Mouse (Mus musculus) myocyte (in vitro differentiated cells): ENCODE data around the gene Fgl2. TPM values are rescaled to one million over a fixed set of nuclear protein-coding genes. Genes with fewer than 3 reads are reported as not detected.

ENCODE experiments used
- H3K27me3 ChIP-seq: one replicate; pipeline ENCODE4 v1.6.1; 2011; ENCODE audit not compliant: control insufficient read depth, insufficient read depth, insufficient read length
- H3K36me3 ChIP-seq: one replicate; pipeline ENCODE4 v1.6.1; 2011; ENCODE audit not compliant: control insufficient read depth, insufficient read depth
- H3K4me2 ChIP-seq: one replicate; pipeline ENCODE4 v1.6.1; 2011; ENCODE audit warnings: low read depth, control low read depth
- H3K4me3 ChIP-seq: one replicate; pipeline ENCODE4 v1.5.1; 2011; ENCODE audit warnings: mild to moderate bottlenecking, control low read depth, moderate library complexity
- H3K79me2 ChIP-seq: one replicate; pipeline ENCODE4 v1.6.1; 2011; ENCODE audit not compliant: control insufficient read depth, insufficient read depth
- H3ac ChIP-seq: one replicate; pipeline ENCODE4 v1.6.1; 2011; ENCODE audit not compliant: control insufficient read depth, insufficient read length
- CEBPB ChIP-seq: IDR thresholded peaks from 2 replicates; pipeline ENCODE4 v1.6.1; 2011; ENCODE audit warnings: mild to moderate bottlenecking, moderate library complexity; ENCODE audit not compliant: poor library complexity, insufficient read depth, severe bottlenecking
- E2F4 ChIP-seq: IDR thresholded peaks from one replicate; pipeline ENCODE4 v1.6.1; 2011; ENCODE audit warnings: mild to moderate bottlenecking, control low read depth, moderate library complexity; ENCODE audit not compliant: insufficient read depth
- MAX ChIP-seq: IDR thresholded peaks from one replicate; pipeline ENCODE4 v1.6.1; 2011; ENCODE audit warnings: low read depth, mild to moderate bottlenecking, control low read depth
- MYOD1 ChIP-seq, 3 experiments: IDR thresholded peaks; one replicate each; pipeline ENCODE4 v1.6.1; 2011; ENCODE audit warnings: control low read depth in 2 of 3, low read depth in 2 of 3, mild to moderate bottlenecking in 2 of 3, moderate library complexity in 1 of 3; ENCODE audit not compliant: insufficient read length in 2 of 3, control insufficient read depth in 1 of 3
- MYOG ChIP-seq, 3 experiments: IDR thresholded peaks; one replicate each; pipeline ENCODE4 v1.6.1; 2011; ENCODE audit warnings: control low read depth in 2 of 3, low read depth in 2 of 3, mild to moderate bottlenecking in 2 of 3; ENCODE audit not compliant: insufficient read length in 2 of 3, control insufficient read depth in 1 of 3, insufficient read depth in 1 of 3
- POLR2A ChIP-seq: IDR thresholded peaks from one replicate; pipeline ENCODE4 v1.6.1; 2011; ENCODE audit warnings: low read depth, mild to moderate bottlenecking, control low read depth, moderate library complexity; ENCODE audit not compliant: insufficient read length
- POLR2AphosphoS2 ChIP-seq: IDR thresholded peaks from one replicate; pipeline ENCODE4 v1.6.1; 2011; ENCODE audit warnings: low read depth, control low read depth; ENCODE audit not compliant: insufficient read length
- REST ChIP-seq: IDR thresholded peaks from one replicate; pipeline ENCODE4 v1.6.1; 2011; ENCODE audit warnings: mild to moderate bottlenecking, control low read depth, moderate library complexity; ENCODE audit not compliant: insufficient read depth, insufficient read length
- SRF ChIP-seq: IDR thresholded peaks from one replicate; pipeline ENCODE4 v1.6.1; 2011; ENCODE audit warnings: low read depth; ENCODE audit not compliant: control insufficient read depth, insufficient read length
- TCF12 ChIP-seq: IDR thresholded peaks from one replicate; pipeline ENCODE4 v1.6.1; 2011; ENCODE audit warnings: mild to moderate bottlenecking, control low read depth; ENCODE audit not compliant: poor library complexity, insufficient read depth, severe bottlenecking
- TCF3 ChIP-seq: IDR thresholded peaks from one replicate; pipeline ENCODE4 v1.6.1; 2011; ENCODE audit warnings: low read depth, control low read depth; ENCODE audit not compliant: insufficient read length
- USF1 ChIP-seq: IDR thresholded peaks from one replicate; pipeline ENCODE4 v1.6.1; 2011; ENCODE audit warnings: low read depth, mild to moderate bottlenecking, control low read depth, moderate library complexity
- polyA plus RNA-seq: library from polyadenylated mRNA; unstranded; fragments of >200 nt; fragmentation: generic; extraction: Trizol; gene quantifications from one replicate; pipeline ENCODE4 v1.2.1, GENCODE M21; 2012; ENCODE audit warnings: missing spikeins

Gene Fgl2
- polyA plus RNA-seq, 1 experiment, result 0.04 TPM

DNA sequence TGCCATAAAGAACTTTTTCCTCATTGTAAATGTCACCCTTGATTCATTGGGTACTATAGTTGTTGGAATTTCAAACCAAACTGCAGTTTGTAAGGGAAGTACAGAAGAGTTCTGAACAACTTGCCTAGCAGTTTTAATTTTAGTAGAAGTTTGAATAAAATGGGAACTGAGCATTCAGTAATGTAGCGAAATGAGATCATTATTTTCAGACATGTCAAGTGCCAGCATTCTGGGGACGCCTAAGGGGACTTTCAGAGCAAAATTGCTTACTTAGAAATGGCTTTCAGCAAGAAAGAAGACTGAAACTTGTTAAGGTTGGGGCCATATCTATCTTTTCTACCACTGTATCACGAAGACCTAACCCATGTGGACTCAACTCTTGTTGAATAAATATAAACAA is 13.8 kb upstream of the Fgl2 start:
- no peak overlapping the region for H3K4me2 ChIP-seq
- TF ChIP-seq MYOG (IDR thresholded peaks at IDR 0.05; ENCODE audit: control insufficient read depth in 1 of 3, insufficient read depth in 1 of 3, insufficient read length in 2 of 3, low read depth in 2 of 3) (no peak), POLR2A (no peak), USF1 (no peak), TCF3 (no peak), CEBPB (no peak), POLR2AphosphoS2 (no peak), REST (no peak), E2F4 (no peak), MAX (no peak), SRF (no peak), TCF12 (no peak), MYOD1 (IDR thresholded peaks at IDR 0.05; ENCODE audit: control insufficient read depth in 1 of 3, insufficient read length in 2 of 3, low read depth in 2 of 3) (no peak)
- no peaks in the 10 kb centered on the region for H3K79me2 ChIP-seq
- H3ac ChIP-seq, result no peak overlapping the region
- no peak overlapping the region for H3K4me3 ChIP-seq
- no peaks in the 10 kb centered on the region for H3K36me3 ChIP-seq
- H3K27me3 ChIP-seq, result no peaks in the 10 kb centered on the region

DNA sequence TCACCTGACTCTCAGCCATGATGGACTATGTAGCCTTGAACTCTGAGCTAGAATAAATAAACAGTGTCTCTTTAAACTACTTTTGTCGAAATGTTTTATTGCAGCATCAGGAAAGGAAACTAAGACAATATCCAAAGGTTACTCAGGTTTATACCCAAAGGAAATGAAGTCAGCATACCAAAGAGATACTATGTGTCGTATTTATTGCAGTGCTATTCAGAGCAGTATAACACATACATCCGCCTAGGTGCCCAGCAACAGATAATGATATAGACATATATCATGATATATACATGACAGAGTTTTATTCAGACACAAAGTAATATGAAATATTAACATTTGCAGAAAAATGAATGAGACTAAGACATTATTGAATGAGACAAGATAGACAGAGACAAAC is 9.1 kb upstream of the Fgl2 start:
- Histone ChIP-seq H3K27me3 (no peaks in the 10 kb centered on the region), H3K79me2 (no peaks in the 10 kb centered on the region), H3K36me3 (no peaks in the 10 kb centered on the region), H3ac (no peak overlapping the region), H3K4me3 (no peak overlapping the region), H3K4me2 (no peak overlapping the region)
- no peak for TF ChIP-seq TCF3
- TF ChIP-seq MAX, result no peak
- no peak for TF ChIP-seq CEBPB
- TF ChIP-seq E2F4, result no peak
- TF ChIP-seq SRF, result no peak
- no peak for TF ChIP-seq MYOD1 (IDR thresholded peaks at IDR 0.05; ENCODE audit: control insufficient read depth in 1 of 3, insufficient read length in 2 of 3, low read depth in 2 of 3)

DNA sequence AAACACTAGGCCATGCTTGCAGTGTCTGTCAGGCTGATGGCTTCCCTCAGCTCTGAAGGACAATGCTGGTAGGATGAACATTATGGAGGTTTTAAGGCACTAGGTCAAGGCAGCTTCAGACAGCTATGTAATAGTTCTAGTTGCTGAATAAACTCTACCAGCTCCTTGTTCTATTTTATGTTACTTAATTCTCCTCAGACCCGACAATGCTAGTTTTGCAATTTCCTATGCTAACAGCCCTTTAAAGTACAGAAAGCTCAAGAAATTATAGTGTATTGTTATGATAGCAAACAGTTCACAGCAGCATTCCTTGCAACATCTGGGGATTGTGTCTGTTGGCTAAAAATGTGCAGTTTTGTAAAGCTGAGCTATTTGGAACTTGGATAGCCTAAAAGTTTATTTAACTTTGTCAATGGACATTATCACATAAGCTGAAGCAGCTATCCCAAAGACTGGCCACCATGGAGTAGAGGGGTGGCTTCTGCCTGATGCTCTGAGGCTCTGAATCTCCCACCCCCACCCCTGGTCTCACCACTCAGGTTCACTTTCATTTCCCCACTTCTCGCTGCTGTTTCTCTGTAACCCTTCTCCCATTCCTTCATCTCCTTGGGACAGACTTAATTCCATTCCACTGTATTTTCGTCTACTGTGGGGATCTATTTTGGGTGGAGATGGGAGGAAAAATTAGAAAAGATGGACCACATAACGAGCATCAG is 5.9 kb upstream of the Fgl2 start:
- H3K4me3 ChIP-seq, result no peak overlapping the region

DNA sequence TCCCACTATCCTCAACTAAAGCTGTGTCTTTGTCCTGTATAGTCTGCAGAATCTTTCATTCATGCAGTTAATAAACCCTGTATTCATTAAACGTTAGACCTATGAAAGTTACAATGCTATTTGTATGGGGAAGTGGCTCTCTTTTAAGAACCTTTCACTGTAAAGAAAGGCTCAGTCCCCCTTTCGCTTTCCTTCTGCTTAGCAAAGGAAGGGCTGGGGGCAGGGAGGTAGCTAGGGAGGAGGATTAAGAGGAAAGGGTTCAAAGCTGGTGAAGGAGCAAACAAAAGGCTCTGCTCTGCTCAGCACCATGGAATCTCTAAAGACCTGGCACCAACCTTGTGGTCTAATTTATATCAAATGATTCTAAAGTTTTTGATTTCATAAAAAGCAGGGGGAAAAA is 4.9 kb upstream of the Fgl2 start:
- H3K36me3 ChIP-seq, result no peaks in the 10 kb centered on the region
- H3K4me3 ChIP-seq, result no peak overlapping the region
- no peak overlapping the region for H3ac ChIP-seq
- no peak for TF ChIP-seq SRF
- H3K4me2 ChIP-seq, result no peak overlapping the region
- no peaks in the 10 kb centered on the region for H3K79me2 ChIP-seq
- peaks cover 1% of the 10 kb centered on the region for H3K27me3 ChIP-seq

More for the DNA sequence above, 5.9 kb upstream of the Fgl2 start:
- H3K79me2 ChIP-seq, result no peaks in the 10 kb centered on the region
- no peaks in the 10 kb centered on the region for H3K36me3 ChIP-seq
- TF ChIP-seq MAX (no peak), MYOD1 (IDR thresholded peaks at IDR 0.05; ENCODE audit: control insufficient read depth in 1 of 3, insufficient read length in 2 of 3, low read depth in 2 of 3) (no peak), USF1 (no peak)
- no peak overlapping the region for H3K4me2 ChIP-seq
- no peak overlapping the region for H3ac ChIP-seq
- H3K27me3 ChIP-seq, result no peaks in the 10 kb centered on the region

DNA sequence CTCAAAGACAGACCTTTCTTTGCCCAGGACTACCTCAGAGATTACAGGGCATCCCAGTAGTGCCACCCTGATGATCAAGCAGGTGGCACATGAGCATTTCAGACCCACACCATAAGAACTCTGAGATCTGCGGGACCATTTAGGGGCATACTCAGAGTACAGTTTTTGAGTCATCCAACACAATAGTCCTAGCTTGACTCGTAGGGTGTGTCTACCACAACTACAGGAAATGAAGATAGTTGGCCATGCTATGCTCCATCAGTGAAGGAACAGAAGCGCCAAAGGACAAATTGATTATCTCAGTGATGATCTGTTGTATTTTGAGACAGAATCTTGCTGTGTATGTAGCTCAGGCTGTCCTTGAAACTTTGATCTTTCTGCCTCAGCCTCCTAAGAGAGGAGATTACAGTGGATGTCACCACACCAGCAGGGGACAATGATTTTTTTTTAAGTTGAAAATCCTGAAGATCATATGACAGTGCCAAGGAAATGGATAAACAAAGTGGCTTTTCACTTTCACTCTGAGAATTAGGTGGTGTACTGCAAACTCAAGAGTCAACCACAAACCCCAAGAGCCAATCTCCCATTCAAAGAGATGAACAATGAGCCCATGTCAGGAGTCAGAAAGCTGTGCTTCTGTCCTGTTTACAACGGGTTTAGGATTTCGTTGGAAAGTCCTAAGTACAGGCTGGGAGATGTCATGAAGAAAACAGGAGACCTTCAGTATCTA is 2.1 kb upstream of the Fgl2 start:
- TF ChIP-seq TCF12 (no peak), E2F4 (no peak), MYOD1 (IDR thresholded peaks at IDR 0.05; ENCODE audit: control insufficient read depth in 1 of 3, insufficient read length in 2 of 3, low read depth in 2 of 3) (no peak), REST (no peak), SRF (no peak), CEBPB (no peak), POLR2A (no peak), MYOG (IDR thresholded peaks at IDR 0.05; ENCODE audit: control insufficient read depth in 1 of 3, insufficient read depth in 1 of 3, insufficient read length in 2 of 3, low read depth in 2 of 3) (no peak), USF1 (no peak), POLR2AphosphoS2 (no peak), TCF3 (no peak), MAX (no peak)
- Histone ChIP-seq H3K4me2 (no peak overlapping the region), H3K4me3 (no peak overlapping the region), H3K79me2 (no peaks in the 10 kb centered on the region), H3K36me3 (no peaks in the 10 kb centered on the region), H3K27me3 (peaks cover 12% of the 10 kb centered on the region), H3ac (no peak overlapping the region)
